Mouse (Mus musculus) cerebellum, postnatal 4 days (tissue): Measurements from ENCODE around the gene P4ha3.
"Not testable (repeated sequence)": the region's sequence is repeated elsewhere in the genome, so short reads cannot be mapped to it uniquely, and the experiment has no call there.

Experiments
- DNase-seq, 2 experiments: peaks; one replicate each; pipeline ENCODE4 v3.0.0; 2022; ENCODE audit warnings: low spot score in 2 of 2, mixed read lengths in 1 of 2

Gene P4ha3

DNA sequence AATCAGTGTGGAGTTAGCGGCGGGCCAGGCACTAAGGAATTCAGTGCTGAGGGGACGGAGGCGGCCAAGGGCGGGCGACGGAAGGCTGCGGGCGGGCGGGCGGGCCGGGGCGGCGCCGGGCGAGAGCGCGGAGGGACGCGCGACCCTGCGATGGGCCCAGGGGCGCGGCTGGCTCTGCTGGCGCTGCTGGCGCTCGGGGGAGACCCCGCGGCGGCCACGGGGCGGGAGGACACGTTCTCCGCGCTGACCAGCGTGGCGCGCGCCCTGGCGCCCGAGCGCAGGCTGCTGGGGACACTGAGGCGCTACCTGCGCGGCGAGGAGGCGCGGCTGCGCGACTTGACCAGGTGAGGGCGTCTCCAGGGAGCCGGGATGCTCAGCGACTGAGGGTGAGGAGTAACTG lies at the start of gene P4ha3:
Gene P4ha3 (plus strand): TSS at position 138 of the 400 bp plus-strand sequence.
- no peak for DNase-seq

DNA sequence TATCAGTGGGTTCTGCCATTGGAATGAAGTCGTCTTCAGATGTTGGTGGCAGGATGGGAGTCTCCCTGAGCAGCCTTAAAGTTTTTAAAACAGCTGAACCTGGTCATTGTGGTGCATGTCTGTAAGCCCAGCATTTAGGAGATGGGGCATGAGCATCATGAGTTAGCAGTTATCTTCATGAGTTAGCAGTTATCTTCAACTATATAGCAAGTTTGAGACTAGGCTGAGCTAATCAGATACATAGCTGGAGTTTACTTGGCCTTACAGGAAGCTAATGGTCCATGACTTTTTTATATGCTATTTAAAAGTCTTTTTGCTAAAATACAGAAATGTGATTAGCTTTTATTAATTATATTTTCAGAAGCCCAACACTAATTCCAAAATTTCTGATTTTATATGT lies 47.0 kb upstream of the P4ha3 start:
- DNase-seq, result no peak

DNA sequence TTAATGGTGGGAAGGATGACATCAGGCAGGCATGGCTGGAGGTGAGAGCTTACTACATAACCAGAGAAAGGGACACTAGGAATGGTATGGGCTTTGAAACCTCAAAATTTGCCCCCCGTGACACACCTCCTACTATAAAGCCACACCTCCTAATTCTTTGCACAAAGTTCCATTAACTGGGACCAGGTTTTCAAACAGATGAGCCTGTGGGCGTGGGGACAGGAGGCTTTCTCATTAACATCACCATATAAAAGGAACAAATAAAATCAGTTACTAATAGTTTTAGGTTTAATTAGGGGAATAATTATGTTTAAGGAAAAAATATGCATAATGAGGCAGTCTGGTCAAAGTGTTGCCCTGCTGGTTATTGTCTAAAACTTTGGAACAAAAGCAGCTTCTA lies 44.7 kb upstream of the P4ha3 start:
- no peak for DNase-seq

GRCm38 (mm10) chr7:100243007-100243406 lies 42.3 kb upstream of the P4ha3 start:
- DNase-seq, result no peak

- no peak for DNase-seq
Observed at GRCm38 (mm10) chr7:100244225-100244624, 41.1 kb upstream of the P4ha3 start.

DNA sequence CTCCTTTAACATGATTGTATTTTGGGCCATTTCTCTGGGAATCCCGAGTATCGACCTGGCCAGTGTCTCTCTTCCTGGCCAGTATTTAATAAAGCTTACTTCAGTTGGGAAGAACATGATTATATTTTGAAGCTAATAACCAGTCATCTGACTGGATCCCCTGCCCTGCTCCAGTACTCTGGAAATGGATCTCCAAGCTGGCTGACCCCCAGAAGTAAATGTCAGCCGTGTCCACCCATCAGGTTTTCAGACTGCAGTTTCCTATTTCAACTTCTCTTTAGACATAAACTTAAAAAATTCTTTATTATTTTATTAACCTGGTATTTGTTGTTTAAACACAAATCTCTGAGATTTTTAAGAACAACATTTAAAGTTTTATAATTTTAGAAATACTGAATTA lies 40.1 kb upstream of the P4ha3 start:
- no peak for DNase-seq

DNA sequence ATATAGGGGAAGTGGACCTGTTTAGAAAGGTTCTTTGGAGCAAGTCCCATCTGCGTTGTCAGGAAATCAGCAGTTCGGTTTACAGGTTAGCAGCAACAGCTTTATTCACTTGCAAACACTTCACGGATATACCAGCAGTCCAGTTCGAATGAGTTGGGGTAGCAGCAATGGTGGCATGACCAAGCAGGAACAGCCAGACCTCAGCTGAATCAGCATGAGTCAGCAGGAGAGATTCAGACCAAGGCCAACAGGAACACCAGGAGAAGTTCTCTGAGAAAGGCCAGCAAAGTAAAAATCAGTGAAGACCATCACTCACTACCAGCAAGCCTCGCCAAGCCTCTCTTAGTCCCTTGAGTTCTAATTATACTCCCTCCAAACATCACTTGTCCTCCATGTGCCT lies 34.7 kb upstream of the P4ha3 start:
- no peak for DNase-seq

GRCm38 (mm10) chr7:100262350-100262749 lies 23.0 kb upstream of the P4ha3 start:
- DNase-seq, result no peak

GRCm38 (mm10) chr7:100264934-100265333 lies 20.4 kb upstream of the P4ha3 start:
- not testable (repeated sequence) for DNase-seq

DNA sequence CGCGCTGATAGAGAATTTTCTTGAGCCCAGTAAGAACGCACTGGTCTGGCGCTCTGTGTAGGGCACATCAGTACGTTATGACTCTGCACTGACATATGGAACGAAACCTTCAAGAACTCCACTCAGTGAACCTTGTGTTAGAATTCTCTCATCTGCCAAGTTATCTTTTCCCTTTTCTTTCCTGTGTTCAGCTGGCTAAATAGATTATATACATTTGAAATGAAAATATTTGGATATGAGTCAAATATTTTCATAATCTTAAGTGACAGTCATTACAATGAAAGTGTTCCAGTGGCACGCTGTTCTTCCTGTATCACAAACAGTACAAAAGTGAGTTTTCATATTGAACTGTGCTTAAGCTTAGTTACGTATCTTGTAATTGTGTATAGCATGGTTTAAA lies 13.0 kb upstream of the P4ha3 start:
- DNase-seq, result no peak

- no peak for DNase-seq
Observed at GRCm38 (mm10) chr7:100274507-100274906, 10.8 kb upstream of the P4ha3 start.

GRCm38 (mm10) chr7:100276397-100276796 lies 8.9 kb upstream of the P4ha3 start:
- no peak for DNase-seq

DNA sequence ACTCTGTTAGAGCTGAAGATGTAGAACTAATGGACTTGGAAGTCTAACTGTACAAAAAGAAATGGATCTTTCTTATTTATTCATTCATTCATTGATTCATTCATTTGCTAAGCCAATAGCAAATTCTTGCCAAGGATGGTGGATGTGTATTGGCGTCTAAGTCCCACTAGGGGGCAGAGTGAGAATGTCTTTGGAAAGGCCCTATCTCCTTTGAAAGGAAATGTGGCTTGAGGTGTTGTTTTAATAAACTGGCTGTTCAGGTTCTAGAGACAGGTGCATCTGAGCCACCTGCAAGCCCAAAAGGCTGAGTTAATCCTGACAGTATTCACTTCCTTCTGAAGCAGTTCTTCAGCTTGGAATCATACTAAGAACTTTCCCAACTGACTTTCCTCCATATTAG lies 5.5 kb upstream of the P4ha3 start:
- DNase-seq, result peak in 1 of 2 experiments; percentile 38

GRCm38 (mm10) chr7:100281596-100281995 lies 3.7 kb upstream of the P4ha3 start:
- DNase-seq, result no peak

- DNase-seq, result no peak
Observed at GRCm38 (mm10) chr7:100283298-100283697, 2.0 kb upstream of the P4ha3 start.

GRCm38 (mm10) chr7:100287748-100288578 lies 2.6 kb downstream of the P4ha3 start:
- peak in 1 of 2 experiments; percentile 36 for DNase-seq

DNA sequence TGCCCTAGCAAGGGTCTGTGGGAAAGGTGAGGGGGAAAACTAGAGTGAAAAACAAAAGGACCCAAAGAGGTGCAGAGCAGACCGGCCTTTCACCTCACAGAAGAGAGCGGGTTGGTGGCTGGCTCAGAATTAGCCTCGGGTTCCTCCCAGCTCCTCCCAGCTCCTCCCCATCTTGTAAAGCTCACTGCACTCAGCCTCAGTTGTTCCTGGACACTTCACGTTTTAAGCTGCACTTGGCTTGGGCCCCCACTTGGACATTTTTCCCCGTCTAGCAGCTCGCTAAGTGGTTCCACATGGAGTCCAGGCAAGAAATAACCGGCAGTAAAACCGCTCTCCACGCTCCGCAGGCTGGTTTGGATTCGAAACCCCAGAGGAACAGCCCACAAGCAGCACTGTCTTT lies 3.3 kb downstream of the P4ha3 start:
- no peak for DNase-seq

GRCm38 (mm10) chr7:100293546-100293945 lies 8.2 kb downstream of the P4ha3 start:
- DNase-seq, result no peak

DNA sequence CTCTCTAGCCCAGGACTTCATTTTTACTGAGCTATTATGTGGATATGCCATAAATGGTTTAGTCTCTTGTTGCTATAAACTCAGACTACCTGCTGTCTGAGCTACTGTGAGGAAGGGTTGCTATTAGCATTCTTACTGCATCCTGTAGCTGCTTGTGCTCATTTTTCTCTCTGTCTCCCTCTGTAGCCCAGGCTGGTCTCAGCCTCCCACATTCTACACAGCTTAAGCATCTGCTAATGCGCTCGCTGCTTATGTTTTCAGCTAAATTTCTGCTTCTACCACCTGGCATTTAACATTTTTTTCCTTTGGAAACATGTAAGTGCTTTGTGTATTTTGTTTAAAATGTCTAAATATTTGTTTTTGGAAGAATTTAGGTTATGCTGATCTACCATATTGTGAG lies 10.4 kb downstream of the P4ha3 start:
- DNase-seq, result no peak

DNA sequence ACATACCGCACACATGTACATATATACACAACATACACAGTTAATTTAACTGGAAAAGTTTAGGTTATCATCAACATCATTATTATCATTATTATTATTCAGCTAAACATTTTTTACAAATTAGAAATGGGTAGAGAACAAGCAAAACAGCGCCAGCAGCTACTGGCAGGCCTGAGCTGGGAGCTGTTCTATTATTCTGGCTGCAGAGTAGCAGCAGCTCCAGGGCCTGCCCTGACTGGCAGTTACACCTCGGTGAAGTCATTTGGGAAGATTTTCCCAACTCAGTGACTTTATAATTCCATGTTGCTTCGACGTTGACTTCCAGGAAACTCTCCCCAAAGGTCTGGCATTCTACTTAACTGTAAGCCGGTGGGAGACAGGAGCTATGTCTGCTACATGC lies 11.4 kb downstream of the P4ha3 start:
- DNase-seq, result no peak

- no peak for DNase-seq
Observed at GRCm38 (mm10) chr7:100298861-100299510, 13.7 kb downstream of the P4ha3 start.

DNA sequence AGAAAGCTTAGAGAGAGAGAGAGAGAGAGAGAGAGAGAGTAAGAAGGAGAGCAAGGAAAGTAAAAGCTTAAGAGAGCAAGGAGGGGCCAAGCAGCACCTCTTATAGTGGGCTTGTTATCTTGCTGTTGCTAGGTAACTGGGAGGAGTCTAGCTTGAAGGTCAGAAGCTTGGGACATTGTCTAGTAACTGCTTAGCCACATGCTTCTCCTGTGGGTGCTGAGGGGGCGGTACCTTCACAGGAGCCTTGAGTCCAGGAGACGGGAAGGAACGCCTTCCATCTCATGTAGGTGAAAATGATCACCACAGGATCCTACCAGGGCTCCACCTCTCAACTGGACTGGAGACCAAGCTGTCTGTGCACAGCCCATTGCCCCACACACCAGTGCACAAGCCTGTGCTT lies 16.1 kb downstream of the P4ha3 start:
- DNase-seq, result no peak

GRCm38 (mm10) chr7:100302316-100302715 lies 17.0 kb downstream of the P4ha3 start:
- DNase-seq, result no peak
